Mouse (Mus musculus): Measurements from ENCODE around the gene Rad51b. TPM values are rescaled to one million over a fixed set of nuclear protein-coding genes. Genes with fewer than 3 reads are reported as not detected.

Gene Rad51b
- total and polyA plus RNA-seq, 2 experiments from 2014 or later = 1.1 TPM

DNA sequence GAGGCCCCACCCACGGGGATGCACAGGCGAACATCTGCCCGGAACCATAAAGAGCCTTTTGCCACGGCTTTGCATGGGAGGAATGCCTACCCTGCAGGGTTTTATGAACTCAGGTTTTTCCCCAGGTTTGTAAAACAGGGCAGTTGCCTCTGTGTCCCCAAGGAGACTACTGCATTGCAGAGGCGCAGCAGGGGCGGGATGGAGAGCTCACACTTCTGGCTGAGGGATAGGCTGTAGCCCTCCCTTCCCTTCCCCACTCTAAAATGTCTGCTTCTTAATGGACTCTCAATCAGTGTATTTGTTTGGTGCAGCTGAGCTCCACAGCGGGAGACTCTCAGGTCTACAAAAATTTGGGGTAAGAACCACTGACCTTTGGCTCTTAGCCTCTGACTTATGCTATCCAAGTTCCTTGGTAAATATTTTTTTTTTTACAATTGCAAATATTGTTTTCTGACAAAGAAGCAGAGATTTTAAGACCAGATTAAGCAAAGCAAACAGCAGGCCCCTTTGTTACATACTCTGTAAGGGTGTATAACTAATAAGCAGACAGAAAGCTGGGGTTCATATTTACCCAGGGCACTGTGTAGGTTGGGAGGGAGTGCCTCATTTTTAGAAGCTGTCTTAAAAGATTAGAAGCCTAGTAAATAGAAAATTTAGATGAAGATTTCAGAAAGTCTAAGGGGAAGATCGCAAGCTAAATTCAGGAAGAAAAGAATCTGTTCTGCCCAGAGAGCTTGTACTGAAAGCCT lies 507.9 kb downstream of the Rad51b start:
- Histone ChIP-seq H3K36me3 (ENCODE audit: insufficient read depth, low read length) (no peaks in the 10 kb centered on the region), H3K4me2 (ENCODE audit: low read depth, low read length) (no peak overlapping the region), H3K9ac (replicated peaks; ENCODE audit: low read length) (no peak overlapping the region), H3K27me3 (ENCODE audit: insufficient read depth, low read length) (no peaks in the 10 kb centered on the region), H3K9me3 (ENCODE audit: low read length) (no peaks in the 10 kb centered on the region), H3K27ac (no peak overlapping the region), H3K4me3 (ENCODE audit: low read length) (no peak overlapping the region), H3K4me1 (ENCODE audit: insufficient read depth, low read length) (peaks cover 7% of the 10 kb centered on the region; the same call in 1 of the 2 replicates)
- no peak for TF ChIP-seq CTCF (IDR thresholded peaks at IDR 0.05; ENCODE audit: low read depth)
- 35% methylated on average over 8 of the region's 8 CpGs for WGBS
- ATAC-seq = no peak
- no peak for DNase-seq (ENCODE audit: low spot score)

DNA sequence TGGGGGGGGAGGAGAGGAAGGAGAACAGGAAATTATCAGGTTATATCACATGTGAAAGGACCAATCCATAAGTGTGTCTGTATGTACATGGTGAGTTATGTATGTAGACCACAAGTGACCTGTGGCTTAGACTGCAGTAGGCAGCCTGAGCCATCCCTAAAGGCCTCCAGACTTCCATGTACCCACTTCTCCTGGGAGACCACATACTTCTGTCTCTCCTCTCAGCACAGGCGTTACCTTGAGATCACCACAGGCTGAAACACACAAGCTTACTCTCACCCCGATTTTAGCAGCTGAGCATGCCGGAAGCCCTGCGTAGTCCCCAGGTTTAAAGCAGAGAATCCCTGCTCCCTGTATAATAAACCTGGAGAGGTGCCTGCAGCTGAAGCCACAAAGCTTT lies 509.9 kb downstream of the Rad51b start:
- ATAC-seq (no peak), DNase-seq (ENCODE audit: low spot score) (no peak)
- no peaks in the 10 kb centered on the region for H3K27me3 ChIP-seq (ENCODE audit: insufficient read depth, low read length)
- no peak overlapping the region for H3K4me2 ChIP-seq (ENCODE audit: low read depth, low read length)
- no peak overlapping the region for H3K9ac ChIP-seq (replicated peaks; ENCODE audit: low read length)
- H3K9me3 ChIP-seq (ENCODE audit: low read length) = no peaks in the 10 kb centered on the region
- H3K4me1 ChIP-seq (ENCODE audit: insufficient read depth, low read length) = peaks cover 7% of the 10 kb centered on the region; the same call in 1 of the 2 replicates
- H3K4me3 ChIP-seq (ENCODE audit: low read length) = no peak overlapping the region
- TF ChIP-seq CTCF (IDR thresholded peaks at IDR 0.05; ENCODE audit: low read depth) = no peak
- H3K27ac ChIP-seq = 0 out of 2 replicates have a peak overlapping the region, but pooled peaks have one; percentile 20
- WGBS = 49% methylated on average over 4 of the region's 4 CpGs
- no peaks in the 10 kb centered on the region for H3K36me3 ChIP-seq (ENCODE audit: insufficient read depth, low read length)

DNA sequence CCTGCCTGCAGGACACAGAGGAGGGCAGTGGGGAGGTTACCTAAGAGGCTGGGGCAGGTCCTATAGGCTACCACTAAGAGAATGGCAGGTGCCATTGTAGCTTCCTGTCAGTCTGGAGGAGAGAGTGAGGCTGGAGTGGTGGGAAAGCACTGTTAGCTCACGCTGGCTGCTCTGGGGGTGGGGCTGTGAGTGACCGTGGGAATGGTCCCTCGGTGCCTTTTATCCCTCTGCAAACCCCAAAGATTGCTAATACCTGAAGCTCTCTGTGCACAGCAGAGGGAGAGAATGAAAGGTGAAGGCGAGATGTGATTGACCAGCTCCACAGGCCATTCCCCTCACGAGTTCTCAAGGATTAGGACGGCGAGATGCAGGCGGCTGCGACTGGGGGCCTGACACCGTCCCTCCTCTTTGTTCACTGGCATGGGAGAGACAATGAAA lies 510.3 kb downstream of the Rad51b start:
- peak; percentile 51; the same call in 1 of the 2 replicates for ATAC-seq
- Histone ChIP-seq H3K4me1 (ENCODE audit: insufficient read depth, low read length) (peaks cover 7% of the 10 kb centered on the region; the same call in 1 of the 2 replicates), H3K9ac (replicated peaks; ENCODE audit: low read length) (0 out of 2 replicates have a peak overlapping the region, but pooled peaks have one; percentile 4), H3K4me2 (ENCODE audit: low read depth, low read length) (0 out of 2 replicates have a peak overlapping the region, but pooled peaks have one; percentile 2), H3K9me3 (ENCODE audit: low read length) (no peaks in the 10 kb centered on the region), H3K27me3 (ENCODE audit: insufficient read depth, low read length) (no peaks in the 10 kb centered on the region), H3K27ac (0 out of 2 replicates have a peak overlapping the region, but pooled peaks have one; percentile 20), H3K36me3 (ENCODE audit: insufficient read depth, low read length) (no peaks in the 10 kb centered on the region), H3K4me3 (ENCODE audit: low read length) (no peak overlapping the region)
- TF ChIP-seq CTCF (IDR thresholded peaks at IDR 0.05; ENCODE audit: low read depth) = no peak
- whole genome bisulfite sequencing = 17% methylated on average over 10 of the region's 10 CpGs
- DNase-seq (ENCODE audit: low spot score) = no peak

DNA sequence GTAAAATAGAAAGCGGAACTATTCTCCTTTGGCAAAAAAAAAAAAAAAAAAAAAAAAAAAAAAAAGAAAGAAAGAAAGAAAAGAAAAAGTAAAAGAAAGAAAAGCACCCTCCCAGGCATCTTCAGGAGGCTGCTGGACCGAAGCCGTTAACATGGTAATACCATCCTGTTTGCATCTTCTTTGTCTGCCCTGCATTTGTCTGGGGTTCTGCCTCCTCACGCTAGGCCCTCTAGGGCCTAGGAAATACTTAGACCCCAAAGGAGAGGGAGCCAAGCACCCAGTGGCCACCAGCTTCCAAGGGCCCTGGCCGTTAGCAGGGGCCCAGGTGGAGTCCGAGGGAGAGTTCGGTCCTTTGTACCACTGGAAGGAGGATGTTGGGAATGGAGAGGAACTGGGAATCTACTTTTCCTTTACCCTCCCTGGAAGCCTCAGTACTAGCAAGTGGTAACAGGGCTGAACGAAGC lies 510.9 kb downstream of the Rad51b start:
- Histone ChIP-seq H3K9me3 (ENCODE audit: low read length) (no peaks in the 10 kb centered on the region), H3K4me1 (ENCODE audit: insufficient read depth, low read length) (peaks cover 7% of the 10 kb centered on the region; the same call in 1 of the 2 replicates), H3K4me3 (ENCODE audit: low read length) (no peak overlapping the region), H3K27me3 (ENCODE audit: insufficient read depth, low read length) (no peaks in the 10 kb centered on the region; the same call in 1 of the 2 replicates), H3K36me3 (ENCODE audit: insufficient read depth, low read length) (no peaks in the 10 kb centered on the region), H3K27ac (no peak overlapping the region), H3K9ac (replicated peaks; ENCODE audit: low read length) (no peak overlapping the region), H3K4me2 (ENCODE audit: low read depth, low read length) (no peak overlapping the region)
- ATAC-seq = no peak
- DNase-seq (ENCODE audit: low spot score) = no peak
- TF ChIP-seq CTCF (IDR thresholded peaks at IDR 0.05; ENCODE audit: low read depth) = no peak
- 46% methylated on average over 8 of the region's 8 CpGs for WGBS

DNA sequence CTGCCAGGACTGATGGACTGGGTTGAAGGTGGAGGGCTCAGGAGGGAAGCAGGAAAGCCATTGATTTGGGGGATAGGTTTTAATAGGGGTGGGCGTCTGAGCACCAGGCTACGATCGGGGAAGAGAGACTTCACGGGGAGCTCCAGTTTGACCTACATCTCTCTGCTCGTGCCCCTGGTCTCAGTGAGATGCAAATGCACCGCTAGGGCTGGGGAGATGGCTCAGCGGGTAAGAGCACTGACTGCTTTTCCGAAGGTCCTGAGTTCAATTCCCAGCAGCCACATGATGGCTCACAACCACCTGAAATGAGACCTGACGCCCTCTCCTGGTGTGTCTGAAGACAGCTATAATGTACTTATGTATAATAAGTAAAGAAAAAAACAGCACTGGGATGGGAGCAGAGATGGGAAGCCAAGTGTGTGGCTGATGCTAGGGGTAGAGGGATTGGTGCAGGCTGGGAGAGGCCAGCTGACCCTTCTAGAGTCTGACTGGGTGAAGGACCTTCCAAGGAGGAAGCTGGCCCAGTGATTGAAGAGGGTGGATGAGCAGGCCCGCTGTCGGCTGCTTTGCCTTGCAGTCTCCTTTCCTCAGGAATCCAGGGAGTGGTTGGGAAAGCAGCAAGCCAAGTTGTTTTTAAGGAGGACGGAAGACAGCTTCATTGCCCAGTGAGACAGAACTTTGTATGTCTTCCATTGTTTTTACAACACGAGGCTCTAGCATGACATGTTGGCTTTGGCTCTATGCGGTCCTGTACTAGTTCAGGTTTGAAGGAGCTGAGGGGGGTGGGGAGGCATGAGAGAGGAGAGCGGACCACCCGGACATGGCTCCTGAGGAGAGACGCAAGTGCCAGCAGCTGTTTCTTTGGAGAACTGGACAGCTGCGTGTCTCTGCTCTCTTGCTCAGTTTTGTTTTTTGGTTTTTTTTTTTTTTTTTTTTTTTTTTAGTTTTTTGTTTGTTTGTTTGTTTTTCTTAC lies 511.6 kb downstream of the Rad51b start:
- Histone ChIP-seq H3K4me3 (ENCODE audit: low read length) (no peak overlapping the region), H3K27ac (no peak overlapping the region), H3K27me3 (ENCODE audit: insufficient read depth, low read length) (no peaks in the 10 kb centered on the region; the same call in 1 of the 2 replicates), H3K36me3 (ENCODE audit: insufficient read depth, low read length) (no peaks in the 10 kb centered on the region), H3K9me3 (ENCODE audit: low read length) (no peaks in the 10 kb centered on the region), H3K4me2 (ENCODE audit: low read depth, low read length) (no peak overlapping the region), H3K9ac (replicated peaks; ENCODE audit: low read length) (no peak overlapping the region), H3K4me1 (ENCODE audit: insufficient read depth, low read length) (peaks cover 7% of the 10 kb centered on the region; the same call in 1 of the 2 replicates)
- no peak for ATAC-seq
- no peak for TF ChIP-seq CTCF (IDR thresholded peaks at IDR 0.05; ENCODE audit: low read depth)
- 67% methylated on average over 18 of the region's 18 CpGs for WGBS
- no peak for DNase-seq (ENCODE audit: low spot score)

DNA sequence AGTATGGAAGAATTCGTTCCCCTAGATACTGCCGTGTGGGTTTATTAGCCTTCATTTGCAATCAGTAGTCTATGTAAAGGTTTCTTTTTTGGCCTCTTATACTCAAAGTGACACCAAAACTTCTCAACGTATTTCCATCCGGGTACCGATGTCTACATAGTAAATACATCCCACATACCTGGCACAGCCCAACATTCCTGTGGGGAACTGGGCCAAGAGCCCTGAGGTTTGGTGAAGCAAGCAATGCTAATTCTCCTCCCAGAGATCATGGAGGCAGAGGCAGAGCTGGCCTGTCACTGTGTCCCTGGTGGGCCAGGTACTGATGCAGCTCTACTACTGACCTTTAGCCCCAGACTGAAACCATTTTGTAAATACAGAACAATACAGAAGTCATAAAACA lies 512.4 kb downstream of the Rad51b start:
- Histone ChIP-seq H3K4me3 (ENCODE audit: low read length) (no peak overlapping the region), H3K9me3 (ENCODE audit: low read length) (no peaks in the 10 kb centered on the region), H3K4me1 (ENCODE audit: insufficient read depth, low read length) (peaks cover 7% of the 10 kb centered on the region; the same call in 1 of the 2 replicates), H3K27me3 (ENCODE audit: insufficient read depth, low read length) (no peaks in the 10 kb centered on the region; the same call in 1 of the 2 replicates), H3K36me3 (ENCODE audit: insufficient read depth, low read length) (no peaks in the 10 kb centered on the region), H3K27ac (no peak overlapping the region), H3K4me2 (ENCODE audit: low read depth, low read length) (no peak overlapping the region), H3K9ac (replicated peaks; ENCODE audit: low read length) (no peak overlapping the region)
- 71% methylated on average over 5 of the region's 5 CpGs for WGBS
- no peak for DNase-seq (ENCODE audit: low spot score)
- no peak for TF ChIP-seq CTCF (IDR thresholded peaks at IDR 0.05; ENCODE audit: low read depth)
- ATAC-seq = no peak
